Mouse (Mus musculus) intestine, embryonic 15.5 days (tissue): ENCODE data around the gene Chil4. TPM values are rescaled to one million over a fixed set of nuclear protein-coding genes. Genes with fewer than 3 reads are reported as not detected.
"Not testable (repeated sequence)": the region's sequence is repeated elsewhere in the genome, so short reads cannot be mapped to it uniquely, and the experiment has no call there.

Experiments used
- ATAC-seq: fragments of 200-750 bp; cut with Nextera tagmentation; 2 replicates; pipeline ENCODE4 v1.8.0; 2017; ENCODE audit warnings: moderate TSS enrichment, moderate library complexity
- H3K27ac ChIP-seq: fragments of 300-500 bp; sonication (generic); 2 replicates; pipeline ENCODE4 v1.5.1; 2015; ENCODE audit warnings: mild to moderate bottlenecking, inconsistent platforms
- H3K27me3 ChIP-seq: fragments of 300-500 bp; sonication (generic); replicated peaks from 2 replicates; pipeline ENCODE4 v1.6.1; 2015; ENCODE audit warnings: inconsistent platforms
- H3K36me3 ChIP-seq: fragments of 300-500 bp; sonication (generic); 2 replicates; pipeline ENCODE4 v1.6.1; 2015; ENCODE audit warnings: inconsistent platforms
- H3K4me1 ChIP-seq: fragments of 300-500 bp; sonication (generic); replicated peaks from 2 replicates; pipeline ENCODE4 v1.6.1; 2015; ENCODE audit warnings: inconsistent platforms
- H3K4me2 ChIP-seq: fragments of 300-500 bp; sonication (generic); replicated peaks from 2 replicates; pipeline ENCODE4 v1.6.1; 2015; ENCODE audit warnings: mild to moderate bottlenecking, inconsistent platforms
- H3K4me3 ChIP-seq: fragments of 300-500 bp; sonication (generic); replicated peaks from 2 replicates; pipeline ENCODE4 v1.5.1; 2015; ENCODE audit warnings: inconsistent platforms
- H3K9ac ChIP-seq: fragments of 300-500 bp; sonication (generic); 2 replicates; pipeline ENCODE4 v1.6.1; 2015; ENCODE audit warnings: inconsistent platforms
- H3K9me3 ChIP-seq: fragments of 300-500 bp; sonication (generic); 2 replicates; pipeline ENCODE4 v1.6.1; 2016; ENCODE audit warnings: inconsistent platforms
- WGBS: fragments of 180-500 bp; shearing (Covaris S2); methylation state at CpG from one replicate; pipeline ENCODE4 v1.1.7; 2015; 5-methylcytosine and 5-hydroxymethylcytosine counted together
- polyA plus RNA-seq: library from polyadenylated mRNA; unstranded; fragments of >200 nt; fragmentation: Nextera tagmentation; extraction: Ambion mirVana; gene quantifications from 2 replicates; pipeline ENCODE4 v1.2.1, GENCODE M21; 2015

Chil4 gene
- polyA plus RNA-seq = not detected in 2 replicates

DNA sequence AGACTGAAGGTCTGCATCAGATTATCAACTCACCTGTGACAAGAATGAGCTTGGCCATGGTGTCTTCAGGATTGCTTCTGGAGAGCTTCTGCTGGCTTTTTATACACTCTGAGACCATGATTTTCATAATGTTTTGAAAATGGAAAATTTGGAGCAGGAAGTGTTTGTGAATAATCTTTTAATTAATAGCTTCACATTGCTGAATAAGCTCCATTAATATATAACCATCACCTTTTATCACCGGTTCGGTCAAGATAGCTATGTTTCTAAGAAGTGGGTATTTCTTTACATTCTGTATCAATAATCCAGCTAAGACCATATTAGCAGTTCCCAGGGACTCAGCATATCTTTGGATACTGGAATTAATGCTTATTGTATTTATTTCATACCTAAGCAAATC is at the start of gene Chil4:
Chil4 (minus strand) TSS at position 101 of the 400 bp plus-strand sequence.
- Histone ChIP-seq H3K4me2 (no peak within 1 kb of the TSS), H3K36me3 (no peaks in the 10 kb centered on the region), H3K27ac (no peak within 1 kb of the TSS), H3K4me1 (no peaks in the 10 kb centered on the region), H3K9me3 (no peaks in the 10 kb centered on the region), H3K9ac (no peak within 1 kb of the TSS), H3K4me3 (no peak within 1 kb of the TSS), H3K27me3 (no peaks in the 10 kb centered on the region)
- ATAC-seq = no peak
- WGBS = 90% methylated on average over 2 of the region's 2 CpGs

DNA sequence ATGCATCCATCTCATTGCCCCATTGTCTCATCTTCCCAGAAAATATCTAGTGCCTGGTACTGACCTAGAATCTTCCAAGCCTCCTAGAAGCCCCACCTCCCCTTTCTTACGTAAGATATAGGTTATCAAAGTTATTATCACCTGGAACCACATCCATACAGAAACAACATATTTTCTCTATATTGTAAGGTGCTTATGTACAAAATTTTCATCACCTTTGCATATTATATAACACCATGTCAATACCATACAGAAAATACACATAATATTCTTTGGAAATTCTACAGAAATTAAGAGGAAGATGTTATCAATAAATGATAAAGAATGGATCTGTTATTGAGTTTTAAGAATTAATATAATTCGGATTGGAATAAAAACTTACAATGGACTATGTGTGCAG is 46.5 kb upstream of the Chil4 start:
- no peak for ATAC-seq
- no peak overlapping the region for H3K9ac ChIP-seq
- H3K36me3 ChIP-seq = no peaks in the 10 kb centered on the region
- no peaks in the 10 kb centered on the region for H3K9me3 ChIP-seq
- WGBS = 78% methylated on average over 2 of the region's 2 CpGs
- H3K27ac ChIP-seq = no peak overlapping the region
- no peaks in the 10 kb centered on the region for H3K4me1 ChIP-seq
- no peak overlapping the region for H3K4me3 ChIP-seq
- no peaks in the 10 kb centered on the region for H3K27me3 ChIP-seq
- H3K4me2 ChIP-seq = no peak overlapping the region

DNA sequence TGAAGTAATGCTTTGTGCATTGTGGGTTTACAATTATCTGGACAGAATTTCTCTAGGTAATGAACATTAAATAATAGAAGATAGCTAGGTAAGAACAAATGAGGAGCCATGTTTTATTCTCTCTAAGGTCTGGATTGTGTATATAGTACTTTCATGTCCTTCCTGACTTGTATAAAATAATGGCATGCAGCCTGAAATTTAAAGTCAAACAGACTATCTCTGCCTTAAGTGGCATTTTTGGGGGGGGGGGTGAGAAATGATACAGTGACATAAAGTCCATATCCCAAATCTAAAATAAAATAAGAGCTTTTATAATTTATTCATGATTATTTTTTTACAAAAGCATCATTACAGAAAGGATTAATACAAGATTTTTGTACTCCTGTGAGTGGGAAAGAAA is 45.5 kb upstream of the Chil4 start:
- Histone ChIP-seq H3K36me3 (no peaks in the 10 kb centered on the region), H3K9me3 (no peaks in the 10 kb centered on the region), H3K9ac (no peak overlapping the region), H3K4me2 (no peak overlapping the region), H3K27ac (no peak overlapping the region), H3K4me3 (no peak overlapping the region), H3K27me3 (no peaks in the 10 kb centered on the region), H3K4me1 (no peaks in the 10 kb centered on the region)
- no peak for ATAC-seq

DNA sequence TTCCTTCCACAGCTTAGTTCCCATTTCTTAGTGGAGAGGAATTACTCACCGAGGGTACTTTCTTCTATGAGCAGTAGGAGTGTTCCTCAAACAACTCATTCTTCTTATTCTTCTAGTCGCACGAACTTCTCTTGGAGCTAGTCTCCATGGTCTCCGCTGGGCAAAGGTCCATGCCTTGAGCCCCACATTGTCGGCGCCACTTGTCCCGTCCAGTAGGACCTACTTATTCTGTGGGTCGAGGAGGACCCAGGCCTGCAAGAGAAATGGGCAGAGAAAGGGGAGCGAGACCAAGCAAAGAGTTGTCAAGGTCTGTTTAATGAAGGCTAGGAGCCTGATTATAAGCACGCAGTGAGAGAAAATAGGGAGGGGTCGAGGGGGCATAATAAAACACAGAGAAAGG is 37.8 kb upstream of the Chil4 start:
- H3K4me3 ChIP-seq, H3K4me1 ChIP-seq, H3K36me3 ChIP-seq, H3K4me2 ChIP-seq, ATAC-seq, H3K27ac ChIP-seq, H3K27me3 ChIP-seq, H3K9ac ChIP-seq: not testable (repeated sequence)
- 86% methylated on average over 11 of the region's 11 CpGs for WGBS
- 0 out of 2 replicates have a peak, but pooled peaks cover 10% of the 10 kb centered on the region for H3K9me3 ChIP-seq

DNA sequence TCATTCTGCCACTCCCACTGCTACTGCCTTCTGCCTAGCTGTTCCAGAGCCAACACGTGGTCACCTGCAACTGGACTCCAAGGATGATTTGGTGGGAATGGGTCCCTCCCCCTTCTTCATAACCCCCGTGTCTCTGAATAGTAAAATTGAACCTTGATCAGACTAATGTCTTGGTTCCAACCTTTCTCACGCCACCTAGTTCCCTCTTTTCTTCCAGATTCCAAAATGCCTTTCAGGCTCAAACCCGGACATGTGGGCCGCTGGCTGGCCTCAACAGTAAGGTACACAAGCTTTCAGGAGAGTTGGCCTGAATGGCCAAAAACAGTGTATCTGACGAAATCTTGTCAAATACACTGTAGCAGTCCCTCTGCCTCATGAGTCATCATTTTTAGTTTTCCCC is 33.4 kb upstream of the Chil4 start:
- Histone ChIP-seq H3K27me3 (no peaks in the 10 kb centered on the region), H3K4me2 (no peak overlapping the region), H3K36me3 (no peaks in the 10 kb centered on the region), H3K9me3 (0 out of 2 replicates have a peak, but pooled peaks cover 10% of the 10 kb centered on the region), H3K4me3 (no peak overlapping the region), H3K4me1 (no peaks in the 10 kb centered on the region), H3K9ac (no peak overlapping the region), H3K27ac (no peak overlapping the region)
- no peak for ATAC-seq
- WGBS = 80% methylated on average over 6 of the region's 6 CpGs

DNA sequence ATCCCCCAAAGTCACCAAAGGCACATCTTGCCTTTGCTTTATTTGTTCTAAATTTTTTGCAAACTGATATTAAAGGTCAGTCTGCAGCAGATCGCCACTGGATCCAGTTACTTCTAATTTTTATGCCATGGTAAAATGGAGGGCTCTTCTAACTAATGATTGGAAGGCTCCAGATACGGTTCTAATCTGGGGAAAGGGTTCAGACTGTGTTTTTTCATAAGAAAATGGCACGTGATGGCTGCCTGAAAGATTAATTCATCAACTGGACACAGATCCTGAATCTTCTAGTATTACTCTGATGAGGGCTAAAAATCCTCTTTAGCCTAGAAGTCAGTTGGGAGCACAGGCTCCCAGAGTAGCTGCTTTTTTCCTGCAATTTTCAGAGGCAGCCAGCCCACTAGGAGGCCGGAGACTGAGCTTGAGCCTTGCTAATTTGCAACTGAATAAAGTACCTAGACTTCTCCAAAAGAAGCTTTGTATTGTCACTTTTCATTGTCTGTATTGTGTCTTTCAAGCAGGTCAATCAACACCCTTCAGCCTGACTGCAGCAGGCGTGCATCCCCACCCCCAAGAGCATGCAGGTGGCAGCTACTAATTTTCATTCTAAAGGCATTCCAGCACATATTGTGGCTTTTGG is 31.6 kb upstream of the Chil4 start:
- WGBS = 71% methylated on average over 5 of the region's 5 CpGs
- H3K36me3 ChIP-seq, H3K27me3 ChIP-seq, ATAC-seq, H3K4me2 ChIP-seq, H3K4me3 ChIP-seq, H3K9me3 ChIP-seq, H3K9ac ChIP-seq, H3K27ac ChIP-seq, H3K4me1 ChIP-seq: not testable (repeated sequence)

DNA sequence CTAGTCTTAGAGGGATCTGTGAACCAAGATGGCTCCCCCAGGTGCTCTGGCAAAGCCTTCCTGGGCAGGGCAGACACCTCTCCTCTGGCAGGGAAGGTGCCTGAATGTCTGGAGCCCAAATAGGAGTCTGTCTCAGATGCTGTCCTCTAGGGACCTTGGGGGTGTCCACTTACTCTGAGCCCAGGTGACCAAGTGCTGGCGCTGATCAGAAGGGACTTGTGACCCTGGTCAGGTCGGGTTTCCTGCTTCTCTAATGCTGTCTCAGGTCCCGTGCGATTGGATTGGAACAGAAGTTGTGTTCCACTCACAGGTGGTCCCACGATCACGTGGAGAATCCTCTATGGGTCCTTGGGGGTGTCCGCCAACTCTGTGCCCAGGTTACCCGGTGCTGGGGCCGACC is 28.1 kb upstream of the Chil4 start:
- H3K36me3 ChIP-seq, H3K9ac ChIP-seq, H3K9me3 ChIP-seq, H3K4me1 ChIP-seq, ATAC-seq, H3K27ac ChIP-seq, H3K4me3 ChIP-seq, H3K27me3 ChIP-seq, H3K4me2 ChIP-seq: not testable (repeated sequence)
- WGBS = 83% methylated on average over 9 of the region's 9 CpGs

DNA sequence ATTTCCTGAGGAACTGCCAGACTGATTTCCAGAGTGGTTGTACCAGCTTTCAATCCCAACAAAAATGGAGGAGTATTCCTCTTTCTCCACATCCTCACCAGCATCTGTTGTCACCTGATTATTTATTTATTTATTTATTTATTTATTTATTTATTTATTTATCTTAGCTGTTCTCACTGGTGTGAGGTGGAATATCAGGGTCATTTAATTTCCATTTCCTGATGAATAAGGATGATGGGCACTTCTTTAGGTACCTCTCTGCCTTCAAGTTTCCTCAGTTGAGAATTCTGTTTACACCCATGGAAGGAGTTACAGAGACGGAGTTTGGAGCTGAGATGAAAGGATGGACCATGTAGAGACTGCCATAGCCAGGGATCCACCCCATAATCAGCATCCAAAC is 20.9 kb upstream of the Chil4 start:
- H3K27me3 ChIP-seq, H3K9ac ChIP-seq, H3K4me3 ChIP-seq, H3K27ac ChIP-seq, ATAC-seq, H3K36me3 ChIP-seq, H3K9me3 ChIP-seq, H3K4me1 ChIP-seq, H3K4me2 ChIP-seq: not testable (repeated sequence)
- 85% methylated on average over 1 of the region's 1 CpGs for WGBS

DNA sequence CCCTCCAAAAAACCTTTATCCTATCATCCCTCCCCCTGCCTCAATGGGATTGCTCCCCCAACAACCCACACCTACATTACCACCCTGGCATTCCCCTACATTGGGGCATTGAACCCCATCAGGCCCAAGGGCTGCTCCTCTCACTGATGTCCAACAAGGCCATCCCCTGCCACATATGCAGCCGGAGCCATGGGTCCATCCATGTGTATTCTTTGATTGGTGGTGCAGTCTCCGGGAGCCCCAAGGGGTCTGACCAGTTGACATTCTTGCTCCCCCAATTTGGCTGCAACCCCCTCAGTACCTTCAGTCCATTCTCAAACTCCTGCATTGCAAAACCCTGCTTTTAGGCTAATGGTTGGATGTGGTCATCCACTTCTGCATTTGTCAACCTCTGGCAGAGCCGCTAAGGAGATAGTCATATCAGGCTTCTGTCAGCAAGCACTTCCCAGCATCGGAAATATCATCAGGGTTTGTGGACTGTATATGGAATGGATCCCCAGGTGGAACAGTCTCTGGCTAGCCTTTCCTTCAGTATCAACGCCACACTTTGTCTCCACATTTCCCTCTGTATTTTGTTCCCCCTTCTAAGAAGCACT is 20.0 kb upstream of the Chil4 start:
- Histone ChIP-seq H3K4me2 (no peak overlapping the region), H3K36me3 (no peaks in the 10 kb centered on the region), H3K9ac (no peak overlapping the region), H3K27me3 (no peaks in the 10 kb centered on the region), H3K4me3 (no peak overlapping the region), H3K9me3 (0 out of 2 replicates have a peak, but pooled peaks cover 4% of the 10 kb centered on the region), H3K27ac (no peak overlapping the region), H3K4me1 (no peaks in the 10 kb centered on the region)
- ATAC-seq = no peak
- WGBS = 92% methylated on average over 5 of the region's 5 CpGs

DNA sequence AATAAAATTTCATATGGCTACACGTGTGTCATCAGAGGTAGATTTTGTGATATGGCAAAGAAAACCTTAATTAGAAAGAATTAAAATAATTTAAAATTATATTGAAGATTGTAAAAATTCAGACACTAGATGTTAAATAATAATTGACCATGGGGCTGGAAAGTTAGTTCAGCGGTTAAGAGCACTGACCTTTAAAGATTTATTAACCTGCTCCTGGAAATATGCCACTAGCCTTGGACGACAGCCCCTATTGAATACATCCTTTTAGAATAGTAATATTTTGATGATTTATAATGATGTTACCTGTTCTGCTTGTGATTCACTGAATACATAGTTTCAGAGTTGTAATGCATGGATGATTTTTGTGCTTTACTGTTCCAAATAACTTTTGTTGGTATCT is 4.1 kb upstream of the Chil4 start:
- WGBS = 69% methylated on average over 3 of the region's 3 CpGs
- H3K36me3 ChIP-seq, H3K4me2 ChIP-seq, H3K27me3 ChIP-seq, H3K4me1 ChIP-seq, H3K27ac ChIP-seq, H3K9me3 ChIP-seq, ATAC-seq, H3K9ac ChIP-seq, H3K4me3 ChIP-seq: not testable (repeated sequence)

DNA sequence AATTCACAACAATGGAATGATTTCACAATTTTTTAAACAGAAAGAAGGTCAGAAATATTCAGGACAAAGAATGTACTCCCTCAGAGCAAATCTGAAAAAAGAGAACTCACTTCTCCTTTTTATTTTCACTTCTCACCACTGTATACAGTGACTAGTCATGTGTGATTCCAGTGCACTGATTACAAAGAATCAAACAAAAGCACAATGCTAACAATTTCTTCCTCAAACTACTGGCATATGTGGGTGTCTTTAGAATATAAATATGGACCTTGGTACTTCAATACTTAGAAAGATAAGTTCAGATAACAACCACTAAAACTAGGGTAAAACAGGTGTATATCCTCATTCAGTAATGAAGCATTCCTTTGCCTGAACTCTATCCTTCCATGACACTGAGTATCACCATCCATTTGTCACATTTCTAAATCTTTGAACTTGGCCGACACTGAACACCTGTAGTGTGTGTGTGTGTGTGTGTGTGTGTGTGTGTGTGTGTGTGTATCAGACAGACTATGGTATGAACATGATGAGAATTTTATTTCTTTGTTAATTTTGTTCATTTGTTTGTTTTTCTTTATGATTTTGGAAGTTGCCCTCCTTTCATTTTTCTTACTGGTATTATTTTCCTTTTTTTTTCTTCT is 2.4 kb upstream of the Chil4 start:
- no peaks in the 10 kb centered on the region for H3K9me3 ChIP-seq
- no peak for ATAC-seq
- no peaks in the 10 kb centered on the region for H3K27me3 ChIP-seq
- WGBS = 91% methylated on average over 1 of the region's 1 CpGs
- no peak overlapping the region for H3K4me3 ChIP-seq
- no peaks in the 10 kb centered on the region for H3K36me3 ChIP-seq
- H3K4me2 ChIP-seq = no peak overlapping the region
- H3K9ac ChIP-seq = no peak overlapping the region
- no peak overlapping the region for H3K27ac ChIP-seq
- no peaks in the 10 kb centered on the region for H3K4me1 ChIP-seq

DNA sequence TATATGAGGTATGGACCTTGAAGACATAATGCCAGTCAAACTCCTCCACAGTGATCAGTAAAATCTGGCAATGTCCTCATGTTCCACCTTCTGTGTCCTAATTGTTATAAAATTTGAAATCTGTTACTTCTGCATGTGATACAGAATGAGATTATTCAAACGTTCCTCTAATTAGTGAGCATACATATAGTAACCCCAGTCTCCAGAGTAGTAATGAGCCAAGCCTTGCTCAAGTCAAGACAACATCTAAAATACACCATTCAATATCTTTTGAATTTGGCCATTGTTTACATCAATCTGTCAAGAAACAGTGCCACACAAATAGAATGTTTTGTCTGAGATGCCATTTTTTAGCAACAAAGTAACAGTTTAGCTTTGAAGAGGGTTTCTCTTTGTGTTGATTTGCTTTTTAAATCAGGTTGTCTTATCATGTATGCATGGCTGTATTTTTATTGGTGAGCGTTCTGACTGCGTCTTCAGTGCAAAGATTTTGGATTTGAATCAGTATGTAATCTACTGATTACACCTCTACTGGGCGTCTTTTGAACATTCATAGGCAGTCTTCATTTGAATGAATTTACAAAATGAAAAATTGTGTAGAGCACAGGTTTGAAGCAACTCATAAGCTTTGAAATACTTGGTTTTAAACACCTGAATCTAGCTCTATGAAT is 888 bp downstream of the Chil4 start:
- not testable (repeated sequence) for H3K27ac ChIP-seq, H3K4me1 ChIP-seq, H3K9ac ChIP-seq, H3K36me3 ChIP-seq, H3K4me3 ChIP-seq, H3K4me2 ChIP-seq, H3K27me3 ChIP-seq, H3K9me3 ChIP-seq, ATAC-seq
- 84% methylated on average over 4 of the region's 4 CpGs for whole genome bisulfite sequencing
